Mouse (Mus musculus) ES-E14 (cell line): ENCODE measurements at regions not wholly inside any gene's neighbourhood (a gene's known extent, or its start where the extent isn't known, plus 50 kb on each side); places are given as distances from the start of the nearest gene placed in this dataset.

ENCODE experiments used
- CHD2 ChIP-seq: IDR thresholded peaks from 2 replicates; pipeline ENCODE4 v1.6.1; 2014; ENCODE audit warnings: mild to moderate bottlenecking, low read depth, low read length, inconsistent platforms
- HCFC1 ChIP-seq: IDR thresholded peaks from 2 replicates; pipeline ENCODE4 v1.6.1; 2012; ENCODE audit warnings: low read length, inconsistent platforms, borderline replicate concordance; ENCODE audit not compliant: insufficient read depth

- TF ChIP-seq CHD2 (no peak), HCFC1 (no peak)
Measured at GRCm38 (mm10) chr5:18445969-18446368, 85.8 kb upstream of the Gnai1 start.
